Mouse (Mus musculus) layer of hippocampus, adult 9-11 months (tissue): Measurements from ENCODE around the gene Ppa1.

ENCODE experiments used
- DNase-seq: peaks from one replicate; pipeline ENCODE4 v3.0.0; 2022

Gene Ppa1

GRCm38 (mm10) chr10:61648737-61649645, 639 bp downstream of the Ppa1 start:
- DNase-seq: no peak

GRCm38 (mm10) chr10:61654105-61654504, 5.8 kb downstream of the Ppa1 start:
- no peak for DNase-seq

- DNase-seq: no peak
Measured at GRCm38 (mm10) chr10:61654691-61655090, 6.3 kb downstream of the Ppa1 start.

- no peak for DNase-seq
Measured at GRCm38 (mm10) chr10:61655188-61655587, 6.8 kb downstream of the Ppa1 start.

GRCm38 (mm10) chr10:61656928-61657882, 8.9 kb downstream of the Ppa1 start:
- DNase-seq: no peak

- DNase-seq: no peak
Measured at GRCm38 (mm10) chr10:61657985-61658384, 9.6 kb downstream of the Ppa1 start.

GRCm38 (mm10) chr10:61661887-61662286, 13.5 kb downstream of the Ppa1 start:
- no peak for DNase-seq

GRCm38 (mm10) chr10:61662391-61662988, 14.1 kb downstream of the Ppa1 start:
- DNase-seq: no peak

GRCm38 (mm10) chr10:61665111-61665510, 16.8 kb downstream of the Ppa1 start:
- DNase-seq: no peak

- DNase-seq: no peak
Measured at GRCm38 (mm10) chr10:61665651-61666050, 17.3 kb downstream of the Ppa1 start.

- DNase-seq: no peak
Measured at GRCm38 (mm10) chr10:61669289-61669688, 20.9 kb downstream of the Ppa1 start.

- DNase-seq: no peak
Measured at GRCm38 (mm10) chr10:61669896-61670295, 21.5 kb downstream of the Ppa1 start.

GRCm38 (mm10) chr10:61670758-61671157, 22.4 kb downstream of the Ppa1 start:
- DNase-seq: no peak

- DNase-seq: no peak
Measured at GRCm38 (mm10) chr10:61675935-61676334, 27.6 kb downstream of the Ppa1 start.

- no peak for DNase-seq
Measured at GRCm38 (mm10) chr10:61679545-61679944, 31.2 kb downstream of the Ppa1 start.

- peak; percentile 98 for DNase-seq
Measured at GRCm38 (mm10) chr10:61680015-61680913, 31.9 kb downstream of the Ppa1 start, which contains the start of gene Sar1a. Gene Sar1a (plus strand): TSS chr10:61680299.

- no peak for DNase-seq
Measured at GRCm38 (mm10) chr10:61689405-61689804, 41.1 kb downstream of the Ppa1 start.

GRCm38 (mm10) chr10:61693563-61693962, 45.2 kb downstream of the Ppa1 start:
- no peak for DNase-seq

GRCm38 (mm10) chr10:61694870-61695670, 46.7 kb downstream of the Ppa1 start, which contains the start of gene Tysnd1:
Gene Tysnd1 (plus strand): TSS chr10:61695514.
- DNase-seq: peak; percentile 98

GRCm38 (mm10) chr10:61695703-61696559, 47.6 kb downstream of the Ppa1 start:
- no peak for DNase-seq
